Mouse (Mus musculus) hindbrain, embryonic 10.5 days (tissue): ENCODE data around the gene Aldh16a1. TPM values are rescaled to one million over a fixed set of nuclear protein-coding genes. Genes with fewer than 3 reads are reported as not detected.

Source experiments
- DNase-seq: peaks from one replicate; pipeline ENCODE4 v3.0.0-alpha.2; 2017; ENCODE audit warnings: low spot score
- H3K27ac ChIP-seq: fragments of 300-500 bp; sonication (generic); 2 replicates; pipeline ENCODE4 v1.5.1; 2016; ENCODE audit warnings: mild to moderate bottlenecking, moderate library complexity
- H3K27me3 ChIP-seq: fragments of 300-500 bp; sonication (generic); 2 replicates; pipeline ENCODE4 v1.6.1; 2016; ENCODE audit warnings: mild to moderate bottlenecking; ENCODE audit not compliant: poor library complexity, insufficient read depth, severe bottlenecking
- H3K36me3 ChIP-seq: fragments of 300-500 bp; sonication (generic); 2 replicates; pipeline ENCODE4 v1.6.1; 2016; ENCODE audit warnings: mild to moderate bottlenecking, moderate library complexity
- H3K4me1 ChIP-seq: fragments of 300-500 bp; sonication (generic); replicated peaks from 2 replicates; pipeline ENCODE4 v1.6.1; 2016; ENCODE audit warnings: mild to moderate bottlenecking
- H3K4me3 ChIP-seq: fragments of 300-500 bp; sonication (generic); 2 replicates; pipeline ENCODE4 v1.5.1; 2016; ENCODE audit warnings: mild to moderate bottlenecking, moderate library complexity
- H3K9me3 ChIP-seq: fragments of 300-500 bp; sonication (generic); 2 replicates; pipeline ENCODE4 v1.6.1; 2016; ENCODE audit warnings: mild to moderate bottlenecking, moderate library complexity
- WGBS: fragments of 180-500 bp; shearing (Covaris S2); methylation state at CpG from one replicate; pipeline ENCODE4 v1.1.7; 2016; 5-methylcytosine and 5-hydroxymethylcytosine counted together
- polyA plus RNA-seq: library from polyadenylated mRNA; unstranded; fragments of >200 nt; fragmentation: Nextera tagmentation; extraction: Ambion mirVana; gene quantifications from 2 replicates; pipeline ENCODE4 v1.2.1, GENCODE M21; 2016

Gene Aldh16a1
- polyA plus RNA-seq, 1 experiment from 2014 or later: 54.5 TPM

GRCm38 (mm10) chr7:45148534-45149098, 5.8 kb downstream of the Aldh16a1 start:
- no peak overlapping the region for H3K4me3 ChIP-seq
- no peak overlapping the region for H3K27ac ChIP-seq
- 62% methylated on average over 4 of the region's 4 CpGs for WGBS
- H3K9me3 ChIP-seq: no peaks in the 10 kb centered on the region
- no peak for DNase-seq
- peaks cover 34% of the 10 kb centered on the region for H3K4me1 ChIP-seq
- H3K27me3 ChIP-seq: no peaks in the 10 kb centered on the region
- H3K36me3 ChIP-seq: peaks cover 50% of the 10 kb centered on the region

- H3K36me3 ChIP-seq: peaks cover 57% of the 10 kb centered on the region
- H3K4me3 ChIP-seq: no peak overlapping the region
- no peaks in the 10 kb centered on the region for H3K9me3 ChIP-seq
- no peak for DNase-seq
- 92% methylated on average over 11 of the region's 11 CpGs for whole genome bisulfite sequencing
- no peak overlapping the region for H3K27ac ChIP-seq
- peaks cover 30% of the 10 kb centered on the region for H3K4me1 ChIP-seq
- H3K27me3 ChIP-seq: no peaks in the 10 kb centered on the region
These were observed 6.5 kb downstream of the Aldh16a1 start for GRCm38 (mm10) chr7:45147899-45148298.

DNA sequence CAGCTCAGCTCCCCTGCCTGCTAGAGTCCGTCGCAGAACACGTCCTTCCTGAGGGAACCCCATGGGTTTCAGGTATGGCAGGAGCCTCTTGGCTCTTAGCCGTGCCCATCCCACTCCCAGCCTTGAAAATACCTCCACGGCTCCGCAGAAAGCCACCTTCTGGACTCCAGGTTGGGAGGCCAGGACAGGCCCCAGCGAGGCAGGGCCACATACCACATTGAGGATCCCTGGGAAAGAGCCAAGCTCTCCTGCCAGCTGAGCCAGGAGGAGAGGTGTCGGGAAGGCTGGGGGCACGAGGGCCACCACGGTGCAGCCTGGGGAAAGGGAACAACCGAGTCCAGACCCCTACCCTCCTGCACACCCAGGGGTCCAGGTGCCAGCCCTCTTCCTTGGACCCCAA, 7.1 kb downstream of the Aldh16a1 start:
- H3K27me3 ChIP-seq: no peaks in the 10 kb centered on the region
- H3K4me1 ChIP-seq: peaks cover 30% of the 10 kb centered on the region
- DNase-seq: no peak
- H3K27ac ChIP-seq: no peak overlapping the region
- peaks cover 64% of the 10 kb centered on the region for H3K36me3 ChIP-seq
- no peaks in the 10 kb centered on the region for H3K9me3 ChIP-seq
- 91% methylated on average over 11 of the region's 11 CpGs for WGBS
- H3K4me3 ChIP-seq: no peak overlapping the region

- 96% methylated on average over 8 of the region's 8 CpGs for WGBS
- Histone ChIP-seq H3K9me3 (no peaks in the 10 kb centered on the region), H3K4me1 (peaks cover 20% of the 10 kb centered on the region), H3K27me3 (no peaks in the 10 kb centered on the region), H3K36me3 (peaks cover 74% of the 10 kb centered on the region), H3K27ac (no peak overlapping the region), H3K4me3 (no peak overlapping the region)
- DNase-seq: no peak
These were observed 8.9 kb downstream of the Aldh16a1 start for GRCm38 (mm10) chr7:45145460-45145859.

GRCm38 (mm10) chr7:45144368-45145174, 9.8 kb downstream of the Aldh16a1 start:
- DNase-seq: no peak
- no peaks in the 10 kb centered on the region for H3K9me3 ChIP-seq
- no peak overlapping the region for H3K27ac ChIP-seq
- peaks cover 15% of the 10 kb centered on the region for H3K4me1 ChIP-seq
- no peaks in the 10 kb centered on the region for H3K27me3 ChIP-seq
- 87% methylated on average over 13 of the region's 13 CpGs for WGBS
- H3K4me3 ChIP-seq: no peak overlapping the region
- peaks cover 74% of the 10 kb centered on the region for H3K36me3 ChIP-seq

- DNase-seq: no peak
- H3K9me3 ChIP-seq: no peaks in the 10 kb centered on the region
- H3K27ac ChIP-seq: no peak overlapping the region
- peaks cover 5% of the 10 kb centered on the region; the same call in 1 of the 2 replicates for H3K4me1 ChIP-seq
- H3K36me3 ChIP-seq: peaks cover 57% of the 10 kb centered on the region
- H3K4me3 ChIP-seq: no peak overlapping the region
- peaks cover 13% of the 10 kb centered on the region for H3K27me3 ChIP-seq
- WGBS: 92% methylated on average over 5 of the region's 5 CpGs
These were observed 12.5 kb downstream of the Aldh16a1 start for GRCm38 (mm10) chr7:45141914-45142313.

- WGBS: 89% methylated on average over 3 of the region's 3 CpGs
- Histone ChIP-seq H3K4me3 (no peak overlapping the region), H3K27me3 (peaks cover 14% of the 10 kb centered on the region), H3K9me3 (no peaks in the 10 kb centered on the region), H3K36me3 (peaks cover 51% of the 10 kb centered on the region), H3K27ac (no peak overlapping the region), H3K4me1 (peaks cover 7% of the 10 kb centered on the region)
- no peak for DNase-seq
These were observed 13.1 kb downstream of the Aldh16a1 start for GRCm38 (mm10) chr7:45141319-45141718.

DNA sequence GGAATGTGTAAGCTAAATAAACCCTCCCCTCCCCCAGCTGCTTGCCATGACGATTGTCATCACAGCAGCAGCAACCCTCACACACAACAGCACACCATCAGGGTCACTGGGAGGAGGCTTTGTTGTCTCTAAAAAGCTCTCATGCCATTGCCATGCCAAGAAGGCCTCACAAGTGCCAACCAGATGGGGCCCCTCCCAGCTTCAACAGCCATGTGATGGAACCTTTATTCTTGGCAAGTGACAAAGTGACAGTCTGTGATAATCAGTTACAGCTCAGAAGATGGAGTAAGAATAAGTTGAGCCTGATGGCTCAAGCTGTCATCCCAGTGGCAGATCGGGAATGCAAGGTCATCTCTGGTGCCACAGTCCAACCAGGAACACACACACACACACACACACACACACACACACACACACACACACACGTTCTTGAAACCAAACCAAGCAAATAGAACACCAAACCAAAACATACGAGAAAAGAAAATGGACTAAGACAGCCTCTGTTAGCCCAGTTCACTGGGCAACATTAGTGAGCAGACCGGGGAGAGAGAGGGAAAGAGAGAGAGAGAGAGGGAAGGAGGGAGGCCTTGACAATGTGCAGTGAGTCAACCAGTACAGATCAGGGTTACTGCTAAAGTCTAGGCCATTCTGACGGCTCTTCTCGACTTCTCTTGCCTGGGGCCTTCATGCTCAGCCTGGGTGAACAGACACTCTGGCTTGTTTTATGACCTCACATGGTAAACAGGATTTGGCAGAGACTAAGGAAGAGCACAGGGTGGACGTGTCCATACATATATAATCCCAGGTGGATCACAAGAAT, 14.3 kb downstream of the Aldh16a1 start:
- Histone ChIP-seq H3K36me3 (peaks cover 39% of the 10 kb centered on the region), H3K27ac (no peak overlapping the region), H3K4me3 (no peak overlapping the region), H3K9me3 (no peaks in the 10 kb centered on the region), H3K27me3 (peaks cover 25% of the 10 kb centered on the region), H3K4me1 (peaks cover 16% of the 10 kb centered on the region)
- WGBS: 88% methylated on average over 8 of the region's 8 CpGs
- no peak for DNase-seq

GRCm38 (mm10) chr7:45138403-45138802, 16.0 kb downstream of the Aldh16a1 start:
- DNase-seq: no peak
- H3K36me3 ChIP-seq: peaks cover 22% of the 10 kb centered on the region
- H3K4me3 ChIP-seq: no peak overlapping the region
- peaks cover 29% of the 10 kb centered on the region for H3K4me1 ChIP-seq
- no peak overlapping the region for H3K27ac ChIP-seq
- 86% methylated on average over 1 of the region's 1 CpGs for WGBS
- no peaks in the 10 kb centered on the region for H3K9me3 ChIP-seq
- H3K27me3 ChIP-seq: peaks cover 40% of the 10 kb centered on the region

GRCm38 (mm10) chr7:45137171-45138006, 17.0 kb downstream of the Aldh16a1 start:
- H3K27ac ChIP-seq: no peak overlapping the region
- no peak overlapping the region for H3K4me3 ChIP-seq
- WGBS: 81% methylated on average over 12 of the region's 12 CpGs
- H3K36me3 ChIP-seq: peaks cover 12% of the 10 kb centered on the region
- H3K9me3 ChIP-seq: no peaks in the 10 kb centered on the region
- peaks cover 40% of the 10 kb centered on the region for H3K27me3 ChIP-seq
- peaks cover 29% of the 10 kb centered on the region for H3K4me1 ChIP-seq
- no peak for DNase-seq

DNA sequence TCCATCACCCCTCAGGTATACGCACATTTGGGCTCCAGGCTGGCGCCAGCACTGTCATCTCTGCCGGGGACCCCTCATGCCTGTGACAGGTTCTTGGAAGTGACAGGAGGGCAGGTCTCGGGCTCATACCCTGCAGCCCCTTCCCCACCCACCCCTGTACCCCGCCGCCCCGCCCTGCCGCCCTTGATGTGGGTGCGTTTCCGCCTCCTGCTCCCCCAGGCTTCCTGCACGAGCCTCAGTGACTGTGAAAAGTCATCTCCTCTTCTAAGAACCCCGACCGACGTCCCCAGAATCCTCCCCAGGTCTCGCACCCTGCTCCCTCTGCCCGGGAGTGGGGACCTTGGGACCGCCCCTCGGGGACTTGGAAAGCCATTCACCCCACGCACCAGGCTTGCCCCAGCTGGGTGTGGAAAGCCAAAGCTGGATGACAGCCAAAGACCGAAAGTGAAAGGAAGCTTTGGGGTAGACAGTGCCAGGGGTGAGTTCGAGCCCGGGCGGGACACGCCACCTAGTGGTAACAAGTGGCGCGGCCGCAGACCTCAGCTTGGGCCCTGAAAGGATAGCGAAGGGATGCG, 18.3 kb downstream of the Aldh16a1 start, which contains the start of the genes Gm45713 and Flt3l:
Gene Gm45713 (minus strand): TSS at position 239 of the 575 bp plus-strand sequence.
Gene Flt3l (minus strand): TSS at position 440 of the 575 bp plus-strand sequence.
- peak; percentile 84 for DNase-seq
- Histone ChIP-seq H3K36me3 (no peaks in the 10 kb centered on the region), H3K9me3 (no peaks in the 10 kb centered on the region), H3K4me1 (peaks cover 29% of the 10 kb centered on the region), H3K27me3 (peaks cover 40% of the 10 kb centered on the region), H3K4me3 (peak within 1 kb of the TSS; percentile 66), H3K27ac (peak within 1 kb of the TSS; percentile 82)
- 4% methylated on average over 29 of the region's 29 CpGs for WGBS

DNA sequence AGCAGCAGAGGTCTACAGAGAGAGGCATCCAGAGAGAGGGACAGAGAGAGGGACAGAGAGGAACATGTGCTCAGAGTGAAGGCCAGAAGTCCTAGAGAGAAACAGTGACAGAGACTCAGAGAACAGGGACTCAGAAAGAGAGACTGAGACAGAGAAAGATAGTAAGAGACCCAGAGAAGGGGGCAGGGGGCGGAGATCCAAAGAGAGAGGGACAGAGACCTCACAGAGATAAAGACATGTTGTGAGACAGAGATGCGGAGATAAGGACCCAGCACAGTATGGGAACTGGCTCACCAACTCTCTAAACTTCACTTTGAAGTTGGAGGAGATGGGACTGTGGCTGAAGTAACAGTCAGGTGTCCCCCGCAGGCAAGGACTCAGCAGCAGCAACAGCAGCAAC, 19.0 kb downstream of the Aldh16a1 start:
- Histone ChIP-seq H3K27me3 (peaks cover 40% of the 10 kb centered on the region), H3K9me3 (no peaks in the 10 kb centered on the region), H3K4me1 (peaks cover 29% of the 10 kb centered on the region), H3K4me3 (peak overlapping the region; percentile 66), H3K36me3 (no peaks in the 10 kb centered on the region), H3K27ac (peak overlapping the region; percentile 82; the same call in 1 of the 2 replicates)
- WGBS: 79% methylated on average over 3 of the region's 3 CpGs
- no peak for DNase-seq
